Mouse (Mus musculus) right cerebral cortex, adult 18-20 months (tissue): ENCODE data around the gene Renbp.

ENCODE experiments used
- DNase-seq: peaks from one replicate; pipeline ENCODE4 v3.0.0; 2022; ENCODE audit warnings: mixed read lengths

Renbp gene

DNA sequence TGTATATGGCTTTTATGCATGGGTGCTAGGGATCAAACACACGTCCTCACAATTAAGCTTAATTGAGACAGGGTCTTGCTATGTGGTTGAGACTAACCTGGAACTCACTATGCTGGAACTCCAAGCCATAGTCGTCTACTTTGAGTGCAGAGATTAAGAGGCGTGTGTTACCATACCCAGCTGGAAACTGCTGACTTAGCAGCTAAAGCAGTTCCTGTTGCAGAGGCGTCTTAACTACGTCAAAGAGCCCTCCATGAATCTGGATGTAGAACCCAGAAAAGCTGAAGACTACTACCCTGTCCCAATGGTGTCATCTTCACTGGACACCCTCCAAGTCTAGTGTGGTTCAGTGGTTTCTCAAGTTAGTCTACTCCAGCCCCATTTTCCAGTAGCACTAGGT lies 12.0 kb downstream of the Renbp start:
- DNase-seq = no peak

- DNase-seq = no peak
Observed at GRCm38 (mm10) chrX:73916945-73917344, 13.7 kb downstream of the Renbp start.

DNA sequence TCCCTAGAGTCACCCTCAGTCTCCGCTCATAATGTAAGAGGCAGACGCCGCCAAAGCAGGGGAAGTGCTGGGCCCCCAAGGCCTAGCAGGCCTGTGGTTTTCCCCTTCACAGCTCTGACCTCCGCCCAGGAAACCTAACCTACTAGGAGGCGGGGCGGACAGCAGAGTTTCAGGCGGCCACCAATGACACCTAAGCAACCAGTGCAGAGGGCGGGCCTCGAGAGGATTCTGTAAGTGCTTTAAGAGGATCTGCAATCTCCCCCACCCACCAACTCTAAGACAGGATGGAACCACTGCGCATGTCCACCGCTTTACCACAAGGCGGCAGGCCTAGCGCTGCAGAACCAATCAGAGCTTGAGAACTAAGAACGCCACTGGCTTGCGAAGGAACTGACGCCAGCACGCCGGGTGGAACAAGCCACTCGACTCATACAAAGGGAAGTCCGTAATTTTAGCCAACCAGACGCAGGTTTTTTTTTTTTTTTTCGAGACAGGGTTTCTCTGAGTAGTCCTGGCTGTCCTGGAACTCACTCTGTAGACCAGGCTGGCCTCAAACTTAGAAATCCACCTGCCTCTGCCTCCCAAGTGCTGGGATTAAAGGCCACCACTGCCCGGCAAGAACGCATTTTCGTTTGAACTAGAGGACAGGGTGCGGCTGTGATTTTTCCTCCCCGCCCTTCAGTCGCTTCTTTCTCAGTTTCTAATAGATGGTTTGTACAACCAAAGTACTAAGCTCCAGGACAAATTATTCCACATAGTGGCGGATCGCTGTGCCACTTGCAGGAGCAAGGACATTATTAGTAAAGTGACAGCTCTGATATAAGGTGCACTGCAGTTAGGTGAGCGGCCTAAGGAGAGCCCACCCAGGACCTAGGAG lies 15.6 kb downstream of the Renbp start:
- peak; percentile 94 for DNase-seq

GRCm38 (mm10) chrX:73911588-73911987 lies 19.1 kb downstream of the Renbp start:
- no peak for DNase-seq

DNA sequence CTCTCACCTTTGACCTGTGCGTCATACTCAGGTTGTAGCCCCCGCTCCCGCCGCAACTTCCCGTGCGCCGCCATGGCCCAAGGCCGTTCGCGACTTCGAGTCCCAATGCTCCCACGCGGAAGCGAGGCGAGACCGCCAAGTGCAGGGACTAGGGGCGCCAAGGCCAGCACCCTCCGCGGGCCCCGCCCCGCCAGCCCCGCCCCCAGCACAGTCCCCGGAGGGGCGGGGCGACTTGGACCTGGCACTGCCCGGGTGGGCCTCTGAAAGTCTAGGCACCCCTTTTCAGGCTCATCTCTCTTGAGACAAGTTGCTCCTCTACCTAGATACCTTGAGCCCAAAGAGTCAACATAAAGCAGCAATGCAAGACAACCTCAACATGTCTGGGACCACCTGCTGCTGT lies 19.5 kb downstream of the Renbp start:
- DNase-seq = no peak

- no peak for DNase-seq
Observed at GRCm38 (mm10) chrX:73910451-73910850, 20.2 kb downstream of the Renbp start.

- DNase-seq = no peak
Observed at GRCm38 (mm10) chrX:73910049-73910448, 20.6 kb downstream of the Renbp start.

DNA sequence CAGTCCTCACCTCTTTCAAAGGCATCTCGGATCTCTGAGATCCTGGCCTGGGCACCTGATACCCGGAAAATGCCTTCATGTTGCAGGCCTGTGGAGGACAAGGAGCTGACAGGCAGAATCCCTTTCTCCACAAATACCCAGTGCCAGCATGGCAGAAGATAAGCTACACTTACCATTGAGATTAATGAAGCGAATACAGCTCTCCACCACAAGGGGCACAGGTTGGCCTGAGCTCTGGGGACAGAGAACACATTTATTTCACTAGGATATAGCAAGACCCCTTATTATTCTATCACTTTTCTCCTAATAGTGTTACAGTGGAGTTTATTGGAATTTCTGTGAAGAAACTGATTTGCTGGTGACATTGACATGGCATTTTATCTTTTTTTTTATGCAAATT lies 32.7 kb downstream of the Renbp start:
- no peak for DNase-seq

DNA sequence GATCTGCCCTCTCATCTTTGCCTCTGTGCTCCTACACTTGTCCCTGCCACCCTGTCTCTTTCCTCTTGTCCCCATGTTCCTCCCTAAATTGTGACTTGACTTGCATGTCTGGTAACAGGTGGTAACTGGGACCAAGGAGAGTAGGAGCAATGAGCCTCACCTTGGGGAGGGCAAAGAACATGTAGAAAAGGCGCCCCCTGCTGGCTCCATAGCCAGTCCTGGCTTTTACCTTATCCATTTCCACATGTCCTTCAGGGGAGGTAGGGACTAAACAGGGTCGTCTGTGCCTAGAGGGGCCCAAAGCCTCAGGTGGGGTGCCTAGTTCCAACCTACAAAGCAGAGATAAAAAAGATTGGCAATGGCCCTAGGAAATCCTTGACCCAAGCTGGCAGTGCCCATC lies 34.9 kb downstream of the Renbp start, which contains the start of gene L1cam:
Gene L1cam, minus strand, starts transcription at position 387 of the 400 bp plus-strand sequence.
- DNase-seq = peak; percentile 45

GRCm38 (mm10) chrX:73892833-73893232 lies 37.8 kb downstream of the Renbp start:
- DNase-seq = no peak

DNA sequence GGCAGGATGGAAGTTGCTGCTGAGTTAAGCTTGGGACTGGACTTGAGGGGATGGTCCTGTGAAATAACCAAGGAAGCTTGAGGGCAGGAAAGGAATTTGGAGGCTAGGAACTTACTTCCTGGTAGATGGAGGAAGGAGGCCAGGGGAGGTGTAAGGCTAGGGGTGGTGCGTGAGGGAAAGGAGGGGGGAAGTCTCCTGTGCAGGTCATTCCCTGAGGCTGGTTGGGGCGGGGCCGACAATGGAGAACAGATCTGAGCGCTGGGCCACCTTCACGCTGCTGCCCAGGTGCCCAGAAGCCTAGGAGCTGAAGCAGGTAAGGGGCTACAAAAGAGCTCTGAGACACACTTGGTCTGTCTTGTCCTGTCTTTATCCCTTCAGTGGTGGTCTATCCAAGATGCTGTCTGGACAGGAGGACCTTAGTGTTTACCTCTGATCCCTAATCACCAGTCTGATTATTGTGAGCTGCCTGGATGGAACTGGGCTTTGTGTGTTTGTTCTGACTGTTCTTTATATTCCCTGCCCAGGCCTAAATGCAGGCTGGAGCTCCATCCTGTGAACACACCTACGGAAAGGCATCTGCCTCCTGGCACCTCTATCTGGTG lies 39.0 kb downstream of the Renbp start, which contains the start of gene Avpr2:
Gene Avpr2, plus strand, starts transcription at position 552 of the 602 bp plus-strand sequence.
- no peak for DNase-seq

- no peak for DNase-seq
Observed at GRCm38 (mm10) chrX:73881463-73881862, 49.2 kb downstream of the Renbp start.

DNA sequence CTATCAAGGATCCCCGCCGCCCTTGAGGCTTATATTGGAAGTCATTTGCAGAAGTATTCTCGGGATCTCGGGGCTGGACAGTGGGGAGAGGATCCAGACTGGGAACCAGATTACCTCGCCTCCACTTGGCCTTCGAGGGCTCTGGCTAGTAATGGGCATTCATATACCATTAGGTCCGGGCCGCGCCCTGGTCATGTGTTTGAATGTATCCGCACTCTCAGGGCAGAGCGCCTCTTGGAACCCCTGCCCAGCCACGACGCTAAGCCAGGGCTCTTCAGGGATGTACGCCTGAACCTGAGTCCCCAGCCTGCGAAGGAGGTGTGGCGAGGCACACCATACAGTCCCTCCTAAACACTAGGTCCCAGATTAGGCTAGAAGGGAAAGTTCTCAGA lies 49.6 kb downstream of the Renbp start:
- DNase-seq = no peak

DNA sequence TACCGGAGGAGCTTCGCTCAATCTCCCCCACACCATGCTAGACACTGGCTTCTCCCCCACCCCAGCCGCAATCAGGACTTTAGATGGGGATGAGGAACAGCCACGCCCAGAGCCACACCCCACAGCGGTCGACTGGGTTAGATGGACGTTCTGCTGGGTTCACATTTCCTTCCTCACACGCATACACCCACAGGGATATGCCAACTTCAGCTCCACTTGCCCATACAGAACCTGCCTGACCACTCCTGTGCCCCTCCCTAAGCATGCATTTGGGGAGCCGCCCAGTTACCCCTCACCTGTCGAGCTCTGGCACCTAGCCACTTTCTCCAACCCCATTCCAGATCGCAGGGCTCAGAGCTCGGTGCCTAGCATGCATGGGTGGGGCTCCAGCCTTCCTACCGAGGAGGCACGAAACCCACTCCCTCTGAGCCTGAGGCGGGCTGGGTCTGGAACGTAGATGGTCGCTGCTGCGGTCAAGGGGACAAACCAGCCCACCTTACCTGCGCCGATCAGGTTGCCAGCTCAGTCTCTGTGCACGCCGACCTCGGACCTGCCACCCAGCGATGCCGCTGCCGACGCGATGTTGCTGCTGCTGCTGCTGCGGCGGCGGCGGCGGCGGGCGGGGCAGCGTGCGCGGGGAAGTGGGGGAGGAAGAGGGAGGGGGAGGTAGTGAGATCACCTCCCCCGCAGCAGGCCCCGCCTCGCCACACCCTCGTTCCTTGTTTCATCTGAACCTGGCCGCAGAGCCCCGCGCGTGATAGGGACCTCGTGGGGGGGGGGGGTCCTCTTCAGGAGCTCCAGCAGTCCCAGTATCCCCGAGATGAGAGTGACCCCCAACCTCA lies 50.2 kb downstream of the Renbp start:
- DNase-seq = peak; percentile 19

- DNase-seq = no peak
Observed at GRCm38 (mm10) chrX:73877014-73877413, 53.6 kb downstream of the Renbp start.

DNA sequence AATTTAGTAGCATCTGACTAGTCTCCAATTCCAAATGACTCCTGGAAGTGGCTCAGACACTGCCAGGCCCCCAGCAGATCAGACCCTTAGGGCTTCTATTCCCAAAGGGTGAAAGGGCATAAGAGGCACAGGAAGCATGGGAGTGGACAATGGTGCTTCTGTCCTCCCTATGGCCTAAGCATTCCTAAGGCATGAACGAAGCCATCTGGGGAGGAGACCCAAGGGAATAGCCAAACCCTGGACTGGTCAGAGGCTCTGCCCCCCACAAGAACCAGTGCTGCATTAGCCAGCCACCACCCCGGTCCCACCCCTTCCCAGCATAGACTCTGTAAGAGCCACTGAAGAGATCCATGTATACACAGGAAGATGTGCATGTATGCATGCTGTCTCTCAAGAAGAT lies 54.8 kb downstream of the Renbp start:
- no peak for DNase-seq
